Mouse (Mus musculus) forebrain, embryonic 16.5 days (tissue): ENCODE results near the gene Upk3b. TPM values are rescaled to one million over a fixed set of nuclear protein-coding genes. Genes with fewer than 3 reads are reported as not detected.
"Not testable (repeated sequence)": the region's sequence is repeated elsewhere in the genome, so short reads cannot be mapped to it uniquely, and the experiment has no call there.

Experiments
- ATAC-seq: fragments of 200-750 bp; cut with Nextera tagmentation; 2 replicates; pipeline ENCODE4 v1.8.0; 2017; ENCODE audit warnings: mild to moderate bottlenecking, moderate library complexity
- H3K27ac ChIP-seq: fragments of 300-500 bp; sonication (generic); 2 replicates; pipeline ENCODE4 v1.5.1; 2014; ENCODE audit warnings: low read length, control low read depth
- H3K27me3 ChIP-seq: fragments of 300-500 bp; sonication (generic); replicated peaks from 2 replicates; pipeline ENCODE4 v1.6.1; 2014; ENCODE audit warnings: low read length; ENCODE audit not compliant: control insufficient read depth, insufficient read depth
- H3K36me3 ChIP-seq: fragments of 300-500 bp; sonication (generic); 2 replicates; pipeline ENCODE4 v1.6.1; 2014; ENCODE audit not compliant: control insufficient read depth, insufficient read depth
- H3K4me1 ChIP-seq: fragments of 300-500 bp; sonication (generic); replicated peaks from 2 replicates; pipeline ENCODE4 v1.6.1; 2014; ENCODE audit warnings: low read length; ENCODE audit not compliant: control insufficient read depth, insufficient read depth
- H3K4me2 ChIP-seq: fragments of 300-500 bp; sonication (generic); 2 replicates; pipeline ENCODE4 v1.6.1; 2014; ENCODE audit warnings: mild to moderate bottlenecking, low read length, control low read depth
- H3K4me3 ChIP-seq: fragments of 300-500 bp; sonication (generic); replicated peaks from 2 replicates; pipeline ENCODE4 v1.5.1; 2014; ENCODE audit warnings: mild to moderate bottlenecking, low read length, control low read depth
- H3K9ac ChIP-seq: fragments of 300-500 bp; sonication (generic); replicated peaks from 2 replicates; pipeline ENCODE4 v1.6.1; 2014; ENCODE audit warnings: low read depth, low read length, control low read depth
- H3K9me3 ChIP-seq: fragments of 300-500 bp; sonication (generic); 2 replicates; pipeline ENCODE4 v1.6.1; 2016; ENCODE audit warnings: low read length; ENCODE audit not compliant: control insufficient read depth
- WGBS: fragments of 180-500 bp; shearing (Covaris S2); extraction: QIAGEN DNeasy Blood & Tissue Kit; methylation state at CpG from one replicate; pipeline ENCODE4 v1.1.7; 2014; 5-methylcytosine and 5-hydroxymethylcytosine counted together
- polyA plus RNA-seq: library from polyadenylated mRNA; unstranded; fragments of >200 nt; fragmentation: Nextera tagmentation; extraction: Ambion mirVana; gene quantifications from 2 replicates; pipeline ENCODE4 v1.2.1, GENCODE M21; 2015

The Upk3b gene
- polyA plus RNA-seq, 1 experiment from 2014 or later: not detected

GRCm38 (mm10) chr5:136057085-136057484 is 18.8 kb downstream of the Upk3b start:
- no peaks in the 10 kb centered on the region for H3K36me3 ChIP-seq
- H3K9me3 ChIP-seq: no peaks in the 10 kb centered on the region
- no peak overlapping the region for H3K27ac ChIP-seq
- no peaks in the 10 kb centered on the region for H3K4me1 ChIP-seq
- no peak for ATAC-seq
- H3K9ac ChIP-seq: no peak overlapping the region
- no peak overlapping the region for H3K4me3 ChIP-seq
- H3K4me2 ChIP-seq: no peak overlapping the region
- no peaks in the 10 kb centered on the region for H3K27me3 ChIP-seq
- 45% methylated on average over 8 of the region's 8 CpGs for WGBS

GRCm38 (mm10) chr5:136061567-136061966 is 23.3 kb downstream of the Upk3b start:
- no peak for ATAC-seq
- Histone ChIP-seq H3K9me3 (no peaks in the 10 kb centered on the region), H3K27ac (no peak overlapping the region), H3K4me2 (no peak overlapping the region), H3K27me3 (no peaks in the 10 kb centered on the region), H3K4me1 (no peaks in the 10 kb centered on the region), H3K36me3 (no peaks in the 10 kb centered on the region), H3K4me3 (no peak overlapping the region), H3K9ac (no peak overlapping the region)
- WGBS: 10% methylated on average over 12 of the region's 12 CpGs

- Histone ChIP-seq H3K4me2 (no peak overlapping the region), H3K9me3 (no peaks in the 10 kb centered on the region), H3K4me3 (no peak overlapping the region), H3K36me3 (no peaks in the 10 kb centered on the region), H3K4me1 (no peaks in the 10 kb centered on the region), H3K9ac (no peak overlapping the region), H3K27me3 (no peaks in the 10 kb centered on the region), H3K27ac (no peak overlapping the region)
- ATAC-seq: no peak
- WGBS: 88% methylated on average over 10 of the region's 10 CpGs
These were observed 25.6 kb downstream of the Upk3b start for GRCm38 (mm10) chr5:136063920-136064319.

GRCm38 (mm10) chr5:136066404-136067148 is 28.3 kb downstream of the Upk3b start:
- not testable (repeated sequence) for H3K27me3 ChIP-seq, H3K27ac ChIP-seq, H3K4me1 ChIP-seq, H3K4me3 ChIP-seq, ATAC-seq, H3K4me2 ChIP-seq, H3K9me3 ChIP-seq, H3K36me3 ChIP-seq, H3K9ac ChIP-seq
- 79% methylated on average over 10 of the region's 11 CpGs for WGBS

- H3K9ac ChIP-seq: no peak overlapping the region
- no peak overlapping the region for H3K4me2 ChIP-seq
- no peaks in the 10 kb centered on the region for H3K27me3 ChIP-seq
- no peak overlapping the region for H3K4me3 ChIP-seq
- 83% methylated on average over 2 of the region's 2 CpGs for WGBS
- no peak overlapping the region for H3K27ac ChIP-seq
- no peaks in the 10 kb centered on the region for H3K9me3 ChIP-seq
- no peaks in the 10 kb centered on the region for H3K4me1 ChIP-seq
- no peak for ATAC-seq
- H3K36me3 ChIP-seq: no peaks in the 10 kb centered on the region
These were observed 31.1 kb downstream of the Upk3b start for GRCm38 (mm10) chr5:136069411-136069810.

- 53% methylated on average over 6 of the region's 6 CpGs for WGBS
- no peak for ATAC-seq
- H3K27ac ChIP-seq: no peak overlapping the region
These were observed 34.8 kb downstream of the Upk3b start for GRCm38 (mm10) chr5:136073051-136073450.

GRCm38 (mm10) chr5:136073526-136073925 is 35.2 kb downstream of the Upk3b start:
- no peak overlapping the region for H3K4me2 ChIP-seq
- WGBS: 65% methylated on average over 11 of the region's 11 CpGs
- no peak overlapping the region for H3K9ac ChIP-seq
- H3K9me3 ChIP-seq: no peaks in the 10 kb centered on the region
- H3K27ac ChIP-seq: no peak overlapping the region
- H3K27me3 ChIP-seq: no peaks in the 10 kb centered on the region
- peaks cover 9% of the 10 kb centered on the region for H3K4me1 ChIP-seq
- H3K36me3 ChIP-seq: no peaks in the 10 kb centered on the region
- ATAC-seq: no peak
- no peak overlapping the region for H3K4me3 ChIP-seq

More at GRCm38 (mm10) chr5:136073051-136073450, 34.8 kb downstream of the Upk3b start:
- Histone ChIP-seq H3K4me1 (peaks cover 9% of the 10 kb centered on the region), H3K4me3 (no peak overlapping the region), H3K36me3 (no peaks in the 10 kb centered on the region), H3K4me2 (no peak overlapping the region), H3K9me3 (no peaks in the 10 kb centered on the region), H3K9ac (no peak overlapping the region), H3K27me3 (no peaks in the 10 kb centered on the region)

- peaks cover 9% of the 10 kb centered on the region for H3K4me1 ChIP-seq
- no peaks in the 10 kb centered on the region for H3K9me3 ChIP-seq
- H3K4me3 ChIP-seq: no peak overlapping the region
- H3K9ac ChIP-seq: no peak overlapping the region
- H3K27ac ChIP-seq: no peak overlapping the region
- no peak for ATAC-seq
- H3K36me3 ChIP-seq: no peaks in the 10 kb centered on the region
- H3K27me3 ChIP-seq: no peaks in the 10 kb centered on the region
- 94% methylated on average over 5 of the region's 5 CpGs for WGBS
- H3K4me2 ChIP-seq: no peak overlapping the region
These were observed 36.8 kb downstream of the Upk3b start for GRCm38 (mm10) chr5:136075076-136075475.

GRCm38 (mm10) chr5:136076284-136076683 is 38.0 kb downstream of the Upk3b start:
- Histone ChIP-seq H3K9ac (no peak overlapping the region), H3K4me2 (no peak overlapping the region), H3K36me3 (no peaks in the 10 kb centered on the region), H3K9me3 (no peaks in the 10 kb centered on the region), H3K4me3 (no peak overlapping the region), H3K27ac (no peak overlapping the region), H3K4me1 (peaks cover 9% of the 10 kb centered on the region), H3K27me3 (no peaks in the 10 kb centered on the region)
- no peak for ATAC-seq
- WGBS: 26% methylated on average over 7 of the region's 7 CpGs
